Mouse (Mus musculus) mouse embryonic stem cell (cell line): ENCODE measurements around the gene S100a6.

Experiments
- in situ Hi-C, 2 experiments: fragments of 300-500 bp; cut with MboI; formaldehyde crosslinking; loops; 1 replicate in 1 of 2; 3 replicates in 1 of 2; pipeline ENCODE4 v1.14.3; 2019 to 2020; ENCODE audit warnings: low sequenced_read_pairs in 2 of 2, low pct_unique_long_range_greater_than_20kb in 1 of 2, mixed read lengths in 1 of 2; ENCODE audit not compliant: unreplicated experiment in 1 of 2

Gene S100a6

DNA sequence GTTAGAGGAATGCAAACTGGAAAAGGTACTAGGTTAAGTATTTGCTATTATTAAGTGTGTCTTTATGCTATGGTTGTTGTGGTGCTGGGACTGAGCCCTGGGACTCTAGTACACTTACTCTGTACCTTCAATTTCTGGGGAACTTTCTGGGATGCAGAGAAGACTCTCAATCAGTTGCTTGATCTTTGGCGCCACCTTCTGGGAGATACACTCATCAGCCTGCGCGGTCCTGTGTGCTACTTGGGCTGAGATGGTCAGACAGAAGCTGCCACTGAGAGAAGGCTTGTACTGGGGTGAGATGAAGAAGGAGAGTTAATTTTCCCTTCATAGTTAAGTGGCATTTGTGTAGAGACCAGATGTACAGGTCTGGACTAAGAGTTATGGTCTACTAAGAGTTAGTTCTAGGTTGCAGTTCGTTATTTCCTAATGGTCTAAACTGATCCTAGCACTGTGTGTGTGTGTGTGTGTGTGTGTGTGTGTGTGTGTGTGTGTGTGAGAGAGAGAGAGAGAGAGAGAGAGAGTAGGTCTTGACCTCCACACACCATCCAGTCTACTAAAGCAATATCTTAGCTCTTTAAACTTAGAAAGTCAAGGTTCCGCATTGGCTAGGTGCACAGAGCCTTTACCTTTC, 40.3 kb downstream of the S100a6 start:
- in situ Hi-C loops: loop anchor here in 1 of 2 experiments (10.0 kb wide), 2 partner anchors 52 to 68 kb away; no protein-coding TSS in a partner anchor

DNA sequence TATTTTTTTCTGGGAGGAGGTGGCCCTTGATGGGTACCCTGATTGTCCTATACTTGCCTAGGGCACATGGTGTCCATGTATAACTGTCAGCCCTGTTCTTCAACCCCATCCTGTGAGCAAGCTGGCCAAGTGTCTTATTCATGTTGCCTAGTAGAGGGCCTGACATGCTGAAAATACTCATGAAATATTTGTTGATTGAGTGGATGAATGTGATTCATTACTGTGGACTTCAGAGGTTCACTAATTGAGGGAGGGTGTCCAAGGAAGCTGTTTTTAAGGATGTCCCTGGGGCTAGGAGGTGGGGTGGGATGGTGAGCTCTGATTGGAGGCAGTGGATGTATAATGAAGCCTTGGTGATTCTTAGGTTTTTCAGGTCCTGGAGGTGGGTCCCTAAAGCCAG, 41.0 kb downstream of the S100a6 start, which contains the start of gene S100a7a:
Gene S100a7a, plus strand, starts transcription at position 301 of the 400 bp plus-strand sequence.
- in situ Hi-C loops: loop anchor here in 1 of 2 experiments (10.0 kb wide), 2 partner anchors 51 to 69 kb away; no protein-coding TSS in a partner anchor

DNA sequence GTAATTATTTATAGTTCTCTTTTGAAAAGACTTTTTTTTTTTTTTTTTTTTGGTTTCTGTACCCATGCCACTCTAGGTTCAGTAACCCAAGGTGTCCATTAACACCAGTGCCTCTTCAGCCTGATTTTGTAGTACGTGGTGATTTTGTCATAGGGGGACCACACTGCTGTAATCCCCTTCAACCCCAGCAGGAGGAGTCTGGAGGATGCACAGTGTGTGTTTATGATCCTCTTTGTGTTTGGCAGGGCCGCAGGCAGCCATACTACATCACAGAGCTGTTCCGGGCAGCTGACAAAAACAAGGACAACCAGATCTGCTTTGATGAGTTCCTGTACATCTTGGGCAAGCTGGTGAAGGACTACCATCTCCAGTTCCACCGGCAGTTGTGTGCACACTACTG, 44.7 kb downstream of the S100a6 start:
- in situ Hi-C loops: loop anchor here in 1 of 2 experiments (10.0 kb wide), 2 partner anchors 47 to 73 kb away; no protein-coding TSS in a partner anchor

DNA sequence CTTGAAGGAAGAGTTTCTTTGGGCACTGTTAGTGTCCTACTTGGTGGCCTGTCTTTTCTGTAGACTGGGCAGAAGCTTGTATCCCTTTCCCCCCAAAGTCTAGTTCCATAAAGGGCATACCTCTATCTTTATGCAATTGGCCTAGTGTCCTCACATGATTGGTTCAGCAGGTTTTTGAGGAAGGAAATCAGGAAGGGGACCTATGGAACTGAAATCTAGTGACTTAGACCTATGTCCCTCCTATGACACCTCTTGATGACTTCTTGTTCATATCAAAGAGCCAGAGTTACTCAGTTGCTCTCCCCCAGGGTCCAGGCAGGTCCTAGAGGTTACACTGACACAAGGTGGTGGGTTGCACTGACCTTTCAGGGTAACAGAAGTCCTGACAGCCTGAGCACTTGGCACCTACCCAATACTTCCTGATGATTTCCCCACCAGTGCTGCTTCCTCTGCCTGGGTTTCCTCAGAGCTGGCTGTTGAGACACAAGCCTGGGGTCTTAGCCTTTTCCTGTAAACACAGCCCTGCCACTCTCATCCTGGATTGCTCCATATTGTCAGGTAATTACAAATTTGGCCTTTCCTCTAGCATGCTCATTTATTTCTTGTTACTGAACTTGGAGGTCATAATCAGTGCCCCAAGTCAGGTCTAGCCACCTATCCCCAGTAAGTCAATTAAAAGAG, 46.8 kb downstream of the S100a6 start:
- in situ Hi-C loops: loop anchor here in 1 of 2 experiments (10.0 kb wide), 2 partner anchors 45 to 75 kb away; no protein-coding TSS in a partner anchor

DNA sequence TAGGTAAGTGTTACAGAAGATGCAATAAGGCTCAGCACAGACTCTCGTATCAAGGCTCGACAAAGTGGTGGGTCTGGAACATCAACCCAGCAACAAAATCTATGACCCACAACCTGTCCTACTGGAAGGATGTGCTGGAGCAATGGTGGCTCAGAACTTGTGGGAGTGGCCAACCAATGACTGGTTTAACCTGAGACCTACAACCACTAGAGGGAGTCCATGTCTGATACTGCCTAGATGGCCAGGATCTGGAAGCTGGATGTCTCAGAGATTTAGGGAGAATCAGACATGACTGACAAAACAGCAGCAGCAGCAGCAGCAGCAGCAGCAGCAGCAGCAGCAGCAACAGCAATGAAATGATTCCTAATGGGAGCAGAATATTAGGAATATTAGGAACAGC, 51.5 kb downstream of the S100a6 start:
- in situ Hi-C loops: no loop called here

DNA sequence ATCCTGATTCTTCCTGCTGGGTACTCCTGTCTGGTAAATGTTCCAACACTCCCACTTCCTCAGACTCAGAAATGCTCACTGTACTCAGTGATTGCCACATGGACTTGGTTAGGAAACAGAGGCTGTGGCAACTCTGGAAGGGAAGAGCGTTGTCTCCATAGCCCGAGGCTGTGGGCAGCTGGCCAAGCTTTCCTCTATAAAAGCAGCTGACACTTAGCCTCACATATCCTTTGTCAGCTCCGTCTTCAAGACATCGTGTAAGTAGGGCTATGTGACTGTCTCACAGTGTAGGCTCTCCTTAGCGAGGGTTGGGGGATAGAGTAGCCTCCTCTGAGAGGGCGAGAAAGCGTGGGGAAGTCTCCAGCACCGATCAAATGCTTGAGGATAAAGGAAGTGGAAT, 56.2 kb downstream of the S100a6 start, which contains the start of gene S100a8:
Gene S100a8, plus strand, starts transcription at position 133 of the 400 bp plus-strand sequence.
- in situ Hi-C loops: no loop called here
